In the genomic region with DNA sequence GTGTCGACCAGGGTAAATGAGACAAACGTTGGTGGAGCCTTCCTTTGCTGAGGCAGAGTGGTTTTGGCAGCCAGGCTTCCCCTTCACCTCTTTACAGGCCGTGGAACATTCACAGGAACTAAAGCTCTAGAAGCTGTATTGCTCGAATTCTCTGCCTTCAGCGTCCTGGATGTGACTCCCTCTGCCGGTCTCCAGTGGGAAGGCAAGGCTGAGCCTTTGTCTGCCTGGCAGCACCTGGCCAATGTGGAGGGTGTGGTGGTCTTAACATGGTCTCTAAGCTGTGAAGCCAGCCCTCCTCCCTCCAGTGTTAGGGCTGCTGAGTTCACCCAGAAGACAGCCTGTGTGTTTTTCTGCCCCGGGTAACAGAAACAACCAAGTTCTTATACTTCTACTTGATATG, we compare ENCODE assay signal across 10 mouse cellular contexts. TPM values are rescaled to one million over a fixed set of nuclear protein-coding genes. Genes with fewer than 3 reads are reported as not detected.
A peak's percentile ranks its signal among the peaks of the same experiment; 100 is the strongest.
DNase-seq lines count a peak whose midpoint lies in the region; ATAC-seq lines count a peak whose summit lies in the region.
"Had no signal": no experiment of that assay in that cellular context is flagged by ENCODE, and none has a peak within 500 bp of the region (broad histone marks: within the 10 kb centered on the region; RNA-seq: fewer than 3 reads in every experiment).

No protein-coding gene starts in this region.

- no peaks in the 10 kb centered on the region for H3K36me3 ChIP-seq in hindbrain, embryonic 11.5 days (ENCODE audit: control insufficient read depth, insufficient read depth, low read length)
- no peaks in the 10 kb centered on the region for H3K36me3 ChIP-seq in hindbrain, embryonic 13.5 days
- H3K36me3 ChIP-seq: embryonic facial prominence, embryonic 12.5 days had no signal

- DNase-seq in hindbrain, embryonic 11.5 days (ENCODE audit: low spot score), result peak; percentile 73
- DNase-seq in WW6 (ENCODE audit: low read depth, low spot score), result peak; percentile 38
- DNase-seq in embryo, embryonic 10.5 days (ENCODE audit: low spot score), result peak; percentile 79
- peak; percentile 46 to 62 for DNase-seq in heart, postnatal 36 days
- peak; percentile 51 to 56 for DNase-seq in left cerebral cortex, postnatal 14 days (ENCODE audit: low spot score in 2 of 2)
- peak; percentile 36 to 47 for DNase-seq in thymus, adult 18-20 months

- H3K4me1 ChIP-seq in hindbrain, embryonic 11.5 days (replicated peaks; ENCODE audit: control insufficient read depth, insufficient read depth, low read length), result no peaks in the 10 kb centered on the region
- H3K4me1 ChIP-seq in hindbrain, embryonic 13.5 days (replicated peaks), result peaks cover 18% of the 10 kb centered on the region

- no peak overlapping the region for H3K9ac ChIP-seq in hindbrain, embryonic 11.5 days (ENCODE audit: low read depth, low read length)
- no peak overlapping the region for H3K9ac ChIP-seq in hindbrain, embryonic 13.5 days
- H3K9ac ChIP-seq: embryonic facial prominence, embryonic 12.5 days had no signal

- no peak overlapping the region for H3K4me2 ChIP-seq in hindbrain, embryonic 11.5 days (replicated peaks; ENCODE audit: low read depth, low read length)
- no peak overlapping the region for H3K4me2 ChIP-seq in hindbrain, embryonic 13.5 days
- H3K4me2 ChIP-seq: embryonic facial prominence, embryonic 12.5 days had no signal

- no peaks in the 10 kb centered on the region for H3K9me3 ChIP-seq in hindbrain, embryonic 11.5 days (ENCODE audit: control insufficient read depth, low read length)
- no peaks in the 10 kb centered on the region for H3K9me3 ChIP-seq in hindbrain, embryonic 13.5 days
- H3K9me3 ChIP-seq: embryonic facial prominence, embryonic 12.5 days had no signal

- intact Hi-C loops in heart, postnatal 36 days (cut with DNase I), result loop anchor here (2.0 kb wide), 2 partner anchors 15 to 143 kb away; no protein-coding TSS in a partner anchor
- intact Hi-C loops in left cerebral cortex, postnatal 14 days (cut with DNase I), result loop anchor here (5.0 kb wide), 1 partner anchor 142 kb away; no protein-coding TSS in a partner anchor

- no peak overlapping the region for H3K27ac ChIP-seq in hindbrain, embryonic 11.5 days (ENCODE audit: low read depth, low read length)
- no peak overlapping the region for H3K27ac ChIP-seq in hindbrain, embryonic 13.5 days

- ATAC-seq in hindbrain, embryonic 11.5 days (ENCODE audit: low FRiP score), result no peak
- ATAC-seq in hindbrain, embryonic 13.5 days (ENCODE audit: low FRiP score), result no peak
- peak; percentile 96 for ATAC-seq in megakaryocyte progenitor cell, adult 5-6 weeks (replicated peaks; ENCODE audit: poor library complexity)

- no peaks in the 10 kb centered on the region for H3K27me3 ChIP-seq in hindbrain, embryonic 11.5 days (ENCODE audit: control insufficient read depth, insufficient read depth, low read length)
- H3K27me3 ChIP-seq in hindbrain, embryonic 13.5 days, result no peaks in the 10 kb centered on the region
- H3K27me3 ChIP-seq: embryonic facial prominence, embryonic 12.5 days had no signal

- 40% methylated on average over 7 of the region's 7 CpGs for WGBS in hindbrain, embryonic 11.5 days
- WGBS in hindbrain, embryonic 13.5 days, result 32% methylated on average over 7 of the region's 7 CpGs

- no peak overlapping the region for H3K4me3 ChIP-seq in hindbrain, embryonic 11.5 days (ENCODE audit: low read depth, low read length)
- no peak overlapping the region for H3K4me3 ChIP-seq in hindbrain, embryonic 13.5 days
- H3K4me3 ChIP-seq: embryonic facial prominence, embryonic 12.5 days had no signal

RNA-seq across cellular contexts. Expression of a gene that starts 24.6 kb away (rescaled TPM):
- polyA plus RNA-seq in hindbrain, embryonic 11.5 days (2014; fragmentation: Nextera tagmentation; extraction: Ambion mirVana), result 5.4 and 5.7 TPM in 2 replicates
- polyA plus RNA-seq in hindbrain, embryonic 13.5 days (2015; fragmentation: Nextera tagmentation; extraction: Ambion mirVana), result 4.3 and 6.4 TPM in 2 replicates
- total RNA-seq in heart, postnatal 36 days (2021), result under 1 TPM in 1 of 2 experiments, not detected in 1; 0.08 TPM
- total RNA-seq in left cerebral cortex, postnatal 14 days (2021), result 10 to 100 TPM in 1 of 2 experiments, 1 to 10 TPM in 1; 8.3 to 11.9 TPM
- total RNA-seq in megakaryocyte progenitor cell, adult 5-6 weeks (2015), result not detected in 2 replicates
- total RNA-seq in megakaryocyte progenitor cell, adult 5-6 weeks (2017), result not detected in 2 replicates
- total RNA-seq: neutrophil, adult 5-6 weeks had no signal

Comparison
In these comparisons a context has a peak if more than half of its experiments do, and no peak if none do; other contexts are left out.
1. RNA of a gene that starts 24.6 kb away (total RNA-seq): 8.3 to 11.9 TPM in left cerebral cortex, postnatal 14 days; 0.08 TPM in heart, postnatal 36 days and not detected in megakaryocyte progenitor cell, adult 5-6 weeks; every median in the first group is over 4 times any median in the second.
2. Peak in every context shown above with its lines, with median percentiles within 50 percentile points of each other: DNase-seq.